Mouse (Mus musculus) large intestine, adult 2 months (tissue): Measurements from ENCODE around the gene Spns2. TPM values are rescaled to one million over a fixed set of nuclear protein-coding genes. Genes with fewer than 3 reads are reported as not detected.

Experiments used
- DNase-seq: peaks from one replicate; pipeline ENCODE4 v3.0.0-alpha.2; 2012; ENCODE audit warnings: low read depth, low spot score
- WGBS: fragments of 180-500 bp; shearing (Covaris S2); methylation state at CpG from one replicate; pipeline ENCODE4 v1.1.7; 2018; 5-methylcytosine and 5-hydroxymethylcytosine counted together
- polyA plus RNA-seq: library from polyadenylated mRNA; depleted of rRNA; stranded (reverse); fragments of >200 nt; gene quantifications from 2 replicates; pipeline ENCODE4 v1.2.3, GENCODE M21; 2012

The Spns2 gene
- polyA plus RNA-seq, 1 experiment: 15.1 TPM

- 59% methylated on average over 4 of the region's 4 CpGs for WGBS
These were observed 72.3 kb downstream of the Spns2 start for GRCm38 (mm10) chr11:72417376-72417775.

GRCm38 (mm10) chr11:72416666-72417065, 73.0 kb downstream of the Spns2 start:
- WGBS: 80% methylated on average over 5 of the region's 5 CpGs
- no peak for DNase-seq

More at GRCm38 (mm10) chr11:72417376-72417775, 72.3 kb downstream of the Spns2 start:
- DNase-seq: no peak

- 84% methylated on average over 8 of the region's 8 CpGs for WGBS
- DNase-seq: no peak
These were observed 74.5 kb downstream of the Spns2 start for GRCm38 (mm10) chr11:72415155-72415554.

GRCm38 (mm10) chr11:72413601-72414190, 76.0 kb downstream of the Spns2 start:
- DNase-seq: no peak
- 74% methylated on average over 5 of the region's 5 CpGs for WGBS

- 69% methylated on average over 7 of the region's 7 CpGs for WGBS
- DNase-seq: no peak
These were observed 76.7 kb downstream of the Spns2 start for GRCm38 (mm10) chr11:72413016-72413415.

DNA sequence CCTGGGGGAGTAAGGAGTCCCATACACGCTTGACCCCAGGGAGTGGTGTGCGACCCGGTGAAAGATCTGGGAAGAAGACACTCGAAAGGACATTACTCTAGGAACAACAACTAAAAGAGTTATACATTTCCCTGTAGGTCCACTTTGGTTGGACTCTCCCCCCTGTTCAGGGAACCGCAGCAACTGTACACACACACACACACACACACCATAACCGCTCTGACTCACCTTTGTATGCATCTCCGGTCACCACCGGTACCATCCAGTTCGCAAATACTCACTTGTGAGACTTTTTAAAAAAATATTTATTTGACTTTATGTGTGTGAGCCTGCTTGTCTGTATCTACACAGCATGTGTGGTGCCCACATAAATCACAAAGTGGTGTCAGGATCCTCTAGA, 77.8 kb downstream of the Spns2 start:
- no peak for DNase-seq
- 17% methylated on average over 9 of the region's 9 CpGs for WGBS

- under 1% methylated on average over 81 of the region's 86 CpGs for WGBS
- peak; percentile 33 for DNase-seq
These were observed 78.4 kb downstream of the Spns2 start, which contains the start of gene Smtnl2 for GRCm38 (mm10) chr11:72411093-72411921. TSS of gene Smtnl2 (minus strand) at chr11:72411713.

- DNase-seq: no peak
- 5% methylated on average over 25 of the region's 25 CpGs for WGBS
These were observed 79.1 kb downstream of the Spns2 start for GRCm38 (mm10) chr11:72410521-72411092.

GRCm38 (mm10) chr11:72409649-72410385, 79.9 kb downstream of the Spns2 start:
- DNase-seq: no peak
- 85% methylated on average over 12 of the region's 12 CpGs for WGBS

DNA sequence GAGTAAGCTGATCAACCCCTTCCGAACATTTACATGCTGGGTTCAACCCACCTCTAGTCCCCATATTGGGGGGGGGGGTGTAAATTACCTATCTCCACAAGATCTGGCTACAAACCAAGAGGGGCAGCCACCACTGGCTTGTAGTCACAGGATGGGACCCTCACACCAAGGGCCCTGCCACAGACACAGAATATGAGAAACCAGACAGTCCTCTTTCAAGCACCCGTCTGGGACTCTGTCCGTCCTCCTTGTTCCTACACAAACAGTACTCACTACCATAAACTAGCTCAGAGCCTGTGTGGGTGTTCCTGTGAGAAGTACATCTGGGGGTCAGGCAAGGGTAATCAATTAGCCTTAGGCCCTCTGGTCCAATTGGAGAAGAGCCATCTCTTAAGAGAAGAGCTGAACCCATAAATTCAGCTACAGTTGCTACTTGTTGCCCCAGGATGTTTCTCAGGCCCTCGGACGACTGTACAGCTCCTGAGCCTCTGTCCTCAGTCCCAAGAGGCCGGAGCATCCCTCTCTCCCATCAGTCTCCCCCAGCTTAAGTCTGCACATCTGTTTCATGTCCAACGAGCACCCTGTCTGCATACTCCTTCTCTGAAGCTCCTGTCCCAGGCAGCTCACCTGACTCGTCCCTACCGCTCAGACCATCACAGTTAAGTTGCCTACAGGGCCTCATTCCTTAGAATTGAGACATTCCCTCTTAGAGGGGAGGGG, 81.1 kb downstream of the Spns2 start:
- no peak for DNase-seq
- WGBS: 79% methylated on average over 9 of the region's 9 CpGs

DNA sequence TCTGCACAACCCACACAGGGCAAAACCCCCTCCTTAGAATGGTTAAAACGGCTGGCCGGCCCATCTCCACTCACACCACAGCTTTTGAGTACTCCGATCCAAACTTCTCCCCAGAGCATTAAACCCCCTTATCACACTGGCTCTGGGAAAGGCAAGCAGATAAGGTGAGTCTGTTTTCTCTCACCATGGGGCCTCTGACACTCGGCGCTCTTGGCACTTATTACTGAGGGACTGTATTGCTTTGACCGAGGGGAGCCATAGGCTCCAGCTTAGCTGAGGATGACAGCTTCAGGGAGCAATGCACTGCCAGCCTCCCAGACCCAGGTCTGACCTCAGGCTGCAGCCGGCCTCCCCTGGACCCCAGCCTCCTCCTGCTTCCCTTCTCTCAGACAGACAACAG, 82.1 kb downstream of the Spns2 start:
- DNase-seq: no peak
- 62% methylated on average over 7 of the region's 7 CpGs for WGBS

DNA sequence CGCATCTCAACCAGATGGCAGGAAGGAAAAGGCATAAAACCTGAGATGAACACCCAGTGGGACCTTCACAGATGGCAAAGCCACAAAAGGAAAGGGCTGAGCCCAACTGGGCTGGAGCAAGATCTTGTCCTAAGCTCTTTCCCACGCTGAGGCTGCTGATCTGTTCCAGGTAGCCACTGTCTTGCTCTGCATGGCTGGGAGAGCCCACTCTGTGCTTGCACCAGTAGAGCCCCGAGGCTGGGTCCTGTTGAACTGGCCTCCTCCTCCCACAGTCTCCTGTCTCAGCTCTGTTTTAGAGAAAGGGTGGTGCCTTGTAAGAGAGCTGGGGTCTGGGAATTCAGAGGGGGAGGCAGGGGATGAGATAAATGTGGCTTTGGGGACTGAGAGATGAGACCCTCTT, 82.6 kb downstream of the Spns2 start:
- 51% methylated on average over 3 of the region's 3 CpGs for WGBS

GRCm38 (mm10) chr11:72406079-72406675, 83.5 kb downstream of the Spns2 start:
- WGBS: 58% methylated on average over 8 of the region's 8 CpGs
- no peak for DNase-seq

More for the DNA sequence above, 82.6 kb downstream of the Spns2 start:
- no peak for DNase-seq

DNA sequence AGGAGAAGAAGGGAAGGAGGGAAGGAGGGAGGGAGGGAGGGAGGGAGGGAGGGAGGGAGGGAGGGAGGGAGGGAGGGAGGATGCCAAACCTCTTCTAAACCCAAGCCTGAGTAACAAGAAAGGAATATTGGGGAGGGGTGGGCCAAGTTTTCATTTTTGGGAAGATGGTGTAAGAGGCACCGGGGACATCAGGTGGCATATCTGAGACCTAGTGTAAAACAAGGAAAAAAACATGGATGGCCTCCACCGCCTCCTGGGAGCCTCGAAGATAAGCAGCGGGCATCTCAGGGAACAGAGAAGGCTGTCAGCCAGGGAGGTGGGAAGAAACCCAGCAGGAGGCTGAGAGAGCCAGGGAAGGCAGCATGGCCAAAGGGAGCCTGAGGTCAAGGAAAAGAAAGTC, 84.2 kb downstream of the Spns2 start:
- DNase-seq: no peak
- WGBS: 80% methylated on average over 4 of the region's 4 CpGs

DNA sequence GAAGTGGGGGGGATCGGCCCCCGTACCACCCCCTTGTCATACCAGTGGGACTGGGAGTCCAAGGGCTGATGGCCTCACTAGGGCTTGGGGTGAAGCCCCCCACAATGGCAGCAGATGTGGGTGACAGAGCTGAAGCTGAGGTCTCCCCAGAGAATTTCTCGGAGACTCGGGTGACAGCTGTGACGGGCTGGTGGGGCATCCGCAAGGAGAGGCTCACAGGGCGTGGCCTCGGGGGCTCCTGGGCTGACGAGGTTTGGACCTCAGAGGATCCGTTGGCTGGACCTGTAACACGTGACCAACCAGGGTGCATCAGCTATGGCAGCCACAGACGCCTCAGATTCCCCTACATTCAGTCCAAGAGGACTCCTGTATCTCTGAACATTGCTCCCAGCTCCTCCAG, 86.7 kb downstream of the Spns2 start:
- no peak for DNase-seq
- WGBS: 86% methylated on average over 12 of the region's 12 CpGs

- 74% methylated on average over 5 of the region's 5 CpGs for WGBS
- DNase-seq: no peak
These were observed 87.7 kb downstream of the Spns2 start for GRCm38 (mm10) chr11:72402017-72402416.
